Mouse (Mus musculus): ENCODE data around the gene Herpud1. TPM values are rescaled to one million over a fixed set of nuclear protein-coding genes. Genes with fewer than 3 reads are reported as not detected.
A peak's percentile ranks its signal among the peaks of the same experiment; 100 is the strongest.
"Not testable (repeated sequence)": the region's sequence is repeated elsewhere in the genome, so short reads cannot be mapped to it uniquely, and the experiment has no call there.

The Herpud1 gene
- polyA plus RNA-seq, 1 experiment: 341 TPM

GRCm38 (mm10) chr8:94395851-94396540, 9.8 kb downstream of the Herpud1 start:
- no peak overlapping the region for H3K4me3 ChIP-seq (replicated peaks; ENCODE audit: extremely low read depth, low read depth, low read length)
- DNase-seq: no peak
- 89% methylated on average over 6 of the region's 6 CpGs for WGBS
- TF ChIP-seq CTCF (IDR thresholded peaks at IDR 0.05; ENCODE audit: insufficient read depth, low read length): no peak
- no peak for TF ChIP-seq POLR2A (IDR thresholded peaks at IDR 0.05; ENCODE audit: borderline replicate concordance, extremely low read depth, low read depth, low read length)
- H3K4me1 ChIP-seq (ENCODE audit: control insufficient read depth, insufficient read depth, low read length): peaks cover 3% of the 10 kb centered on the region; the same call in 1 of the 2 replicates

- 43% methylated on average over 11 of the region's 11 CpGs for WGBS
- Histone ChIP-seq H3K4me3 (replicated peaks; ENCODE audit: extremely low read depth, low read depth, low read length) (no peak overlapping the region), H3K4me1 (ENCODE audit: control insufficient read depth, insufficient read depth, low read length) (peaks cover 3% of the 10 kb centered on the region; the same call in 1 of the 2 replicates)
- TF ChIP-seq CTCF (IDR thresholded peaks at IDR 0.05; ENCODE audit: insufficient read depth, low read length) (peak; percentile 94), POLR2A (IDR thresholded peaks at IDR 0.05; ENCODE audit: borderline replicate concordance, extremely low read depth, low read depth, low read length) (peak; percentile 45; the same call in 1 of the 2 replicates)
- peak; percentile 48 for DNase-seq
These were observed 10.9 kb downstream of the Herpud1 start for GRCm38 (mm10) chr8:94396964-94397657.

GRCm38 (mm10) chr8:94398587-94398986, 12.3 kb downstream of the Herpud1 start:
- WGBS: 51% methylated on average over 6 of the region's 6 CpGs
- no peak overlapping the region for H3K4me3 ChIP-seq (replicated peaks; ENCODE audit: extremely low read depth, low read depth, low read length)
- DNase-seq: no peak
- peaks cover 3% of the 10 kb centered on the region; the same call in 1 of the 2 replicates for H3K4me1 ChIP-seq (ENCODE audit: control insufficient read depth, insufficient read depth, low read length)
- no peak for TF ChIP-seq CTCF (IDR thresholded peaks at IDR 0.05; ENCODE audit: insufficient read depth, low read length)
- TF ChIP-seq POLR2A (IDR thresholded peaks at IDR 0.05; ENCODE audit: borderline replicate concordance, extremely low read depth, low read depth, low read length): no peak

GRCm38 (mm10) chr8:94399361-94399953, 13.2 kb downstream of the Herpud1 start:
- no peak for DNase-seq
- TF ChIP-seq CTCF (IDR thresholded peaks at IDR 0.05; ENCODE audit: insufficient read depth, low read length) (no peak), POLR2A (IDR thresholded peaks at IDR 0.05; ENCODE audit: borderline replicate concordance, extremely low read depth, low read depth, low read length) (no peak)
- Histone ChIP-seq H3K4me1 (ENCODE audit: control insufficient read depth, insufficient read depth, low read length) (peaks cover 3% of the 10 kb centered on the region; the same call in 1 of the 2 replicates), H3K4me3 (replicated peaks; ENCODE audit: extremely low read depth, low read depth, low read length) (no peak overlapping the region)
- WGBS: 75% methylated on average over 3 of the region's 3 CpGs

- H3K4me3 ChIP-seq (replicated peaks; ENCODE audit: extremely low read depth, low read depth, low read length); H3K4me1 ChIP-seq (ENCODE audit: control insufficient read depth, insufficient read depth, low read length); DNase-seq: not testable (repeated sequence)
- WGBS: 70% methylated on average over 2 of the region's 2 CpGs
These were observed 13.7 kb downstream of the Herpud1 start for GRCm38 (mm10) chr8:94399957-94400356.

- no peak for TF ChIP-seq POLR2A (IDR thresholded peaks at IDR 0.05; ENCODE audit: borderline replicate concordance, extremely low read depth, low read depth, low read length)
- no peak for TF ChIP-seq CTCF (IDR thresholded peaks at IDR 0.05; ENCODE audit: insufficient read depth, low read length)
- no peaks in the 10 kb centered on the region for H3K4me1 ChIP-seq (ENCODE audit: control insufficient read depth, insufficient read depth, low read length)
- no peak for DNase-seq
- WGBS: 39% methylated on average over 8 of the region's 8 CpGs
- no peak overlapping the region for H3K4me3 ChIP-seq (replicated peaks; ENCODE audit: extremely low read depth, low read depth, low read length)
These were observed 22.3 kb downstream of the Herpud1 start for GRCm38 (mm10) chr8:94408443-94409080.

GRCm38 (mm10) chr8:94409523-94409922, 23.3 kb downstream of the Herpud1 start:
- 90% methylated on average over 7 of the region's 7 CpGs for WGBS
- TF ChIP-seq POLR2A (IDR thresholded peaks at IDR 0.05; ENCODE audit: borderline replicate concordance, extremely low read depth, low read depth, low read length) (no peak), CTCF (IDR thresholded peaks at IDR 0.05; ENCODE audit: insufficient read depth, low read length) (no peak)
- no peaks in the 10 kb centered on the region for H3K4me1 ChIP-seq (ENCODE audit: control insufficient read depth, insufficient read depth, low read length)
- H3K4me3 ChIP-seq (replicated peaks; ENCODE audit: extremely low read depth, low read depth, low read length): no peak overlapping the region
- no peak for DNase-seq

- Histone ChIP-seq H3K4me1 (ENCODE audit: control insufficient read depth, insufficient read depth, low read length) (no peaks in the 10 kb centered on the region), H3K4me3 (replicated peaks; ENCODE audit: extremely low read depth, low read depth, low read length) (no peak overlapping the region)
- no peak for DNase-seq
- TF ChIP-seq POLR2A (IDR thresholded peaks at IDR 0.05; ENCODE audit: borderline replicate concordance, extremely low read depth, low read depth, low read length) (no peak), CTCF (IDR thresholded peaks at IDR 0.05; ENCODE audit: insufficient read depth, low read length) (no peak)
- 68% methylated on average over 6 of the region's 6 CpGs for WGBS
These were observed 26.3 kb downstream of the Herpud1 start for GRCm38 (mm10) chr8:94412518-94412917.

- TF ChIP-seq CTCF (IDR thresholded peaks at IDR 0.05; ENCODE audit: insufficient read depth, low read length) (no peak), POLR2A (IDR thresholded peaks at IDR 0.05; ENCODE audit: borderline replicate concordance, extremely low read depth, low read depth, low read length) (no peak)
- H3K4me3 ChIP-seq (replicated peaks; ENCODE audit: extremely low read depth, low read depth, low read length): no peak overlapping the region
- no peaks in the 10 kb centered on the region for H3K4me1 ChIP-seq (ENCODE audit: control insufficient read depth, insufficient read depth, low read length)
- WGBS: 60% methylated on average over 6 of the region's 6 CpGs
- no peak for DNase-seq
These were observed 27.3 kb downstream of the Herpud1 start for GRCm38 (mm10) chr8:94413509-94413908.

All from lung, adult 2 months (tissue).